Mouse (Mus musculus) T-helper 17 cell (primary cell): ENCODE measurements around the gene Stk17b.
"Not testable (repeated sequence)": the region's sequence is repeated elsewhere in the genome, so short reads cannot be mapped to it uniquely, and the experiment has no call there.

Source experiments
- in situ Hi-C, 2 experiments: fragments of 300-600 bp; cut with MboI, MseI; formaldehyde crosslinking; loops; 1 replicate in 1 of 2; 2 replicates in 1 of 2; pipeline ENCODE4 v1.15.1; 2025; ENCODE audit warnings: high pct_unique_total_duplicates in 2 of 2

Stk17b gene

DNA sequence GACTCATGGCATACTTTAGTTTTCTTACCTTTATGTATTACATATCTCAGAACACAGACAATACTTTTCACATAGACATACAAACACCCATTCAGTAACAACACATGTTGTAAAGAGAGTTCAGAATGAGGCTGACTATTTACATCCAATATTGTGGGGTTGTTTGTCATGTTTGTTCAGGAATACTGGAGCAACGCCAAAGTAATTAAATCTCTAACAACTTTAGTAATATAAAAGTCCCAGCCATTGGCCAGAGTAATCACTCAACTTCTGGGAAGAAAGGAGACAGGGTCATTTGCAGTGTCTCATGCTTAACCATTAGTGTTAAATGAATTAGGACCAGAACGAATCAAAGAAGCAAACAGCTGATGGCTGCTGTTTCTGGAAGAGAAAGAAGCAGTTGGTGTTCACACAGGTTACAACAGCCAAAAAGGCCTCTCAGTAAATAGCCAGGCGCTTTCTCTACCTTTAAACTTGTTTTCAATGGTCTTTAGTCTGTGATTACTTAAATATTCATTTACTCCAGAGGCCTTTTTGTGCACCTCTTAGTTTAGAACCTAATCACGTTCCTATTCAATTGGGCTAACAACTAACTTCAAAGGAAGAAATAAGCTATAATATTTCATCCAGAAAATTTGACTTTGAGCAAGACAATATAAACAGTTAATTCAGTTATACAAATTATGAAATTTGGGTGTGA is 44.8 kb downstream of the Stk17b start:
- in situ Hi-C loops = not testable (repeated sequence)

DNA sequence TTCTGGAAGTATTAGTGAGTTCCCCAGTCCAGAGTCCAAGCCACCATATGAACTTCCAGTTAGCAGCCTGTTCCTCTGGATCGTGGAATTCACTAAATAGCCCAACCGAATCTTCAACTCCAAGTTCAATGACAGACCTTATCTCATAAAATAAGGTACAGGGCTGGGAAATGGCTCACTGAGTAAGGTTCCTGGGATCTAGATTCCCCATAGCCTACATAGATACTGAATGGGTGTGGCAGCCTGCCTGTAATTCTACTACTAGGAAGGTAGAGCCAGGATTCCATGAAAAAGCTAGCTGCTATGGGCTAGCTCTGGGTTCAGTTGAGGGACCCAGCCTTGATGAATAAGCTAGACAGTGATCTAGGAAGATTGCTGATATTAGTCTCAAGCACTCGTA is 48.4 kb downstream of the Stk17b start:
- in situ Hi-C loops = loop anchor here in 1 of 2 experiments (5.0 kb wide), 1 partner anchor 981 kb away; no protein-coding TSS in a partner anchor

DNA sequence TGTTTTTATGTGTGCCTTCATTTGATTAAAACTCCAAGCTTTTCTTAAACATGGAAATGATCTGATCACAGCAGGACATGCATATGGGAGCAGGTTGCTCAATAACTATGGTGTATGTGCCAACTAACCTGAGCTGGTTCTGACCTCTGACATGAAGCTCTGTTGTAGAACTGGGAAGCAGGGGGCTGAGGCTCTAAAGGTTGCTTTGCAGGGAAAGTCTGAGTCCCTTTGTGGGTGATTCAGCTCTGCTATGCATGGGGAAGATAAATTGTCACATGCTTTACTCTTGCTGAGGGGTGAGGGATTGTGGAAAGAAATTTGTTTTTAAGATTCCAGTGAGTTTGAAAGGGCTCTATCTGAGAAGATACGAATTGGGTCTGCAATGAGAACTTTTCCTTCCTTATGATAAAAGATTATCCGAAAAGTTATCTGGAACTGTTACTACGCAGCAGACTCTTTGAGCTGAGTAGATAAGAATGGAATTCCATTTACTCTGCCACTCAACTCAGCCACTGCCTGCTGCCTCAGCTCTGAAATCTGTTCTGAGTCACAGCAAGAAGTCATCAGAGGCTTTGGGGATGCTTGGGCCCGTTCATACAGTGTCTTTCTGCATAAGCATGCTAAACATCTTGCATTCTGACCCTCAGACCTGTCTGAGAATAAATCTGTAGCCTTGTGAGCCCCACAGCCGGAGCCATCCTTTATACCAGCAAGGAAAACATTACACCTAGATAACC is 56.4 kb downstream of the Stk17b start:
- in situ Hi-C loops = loop anchor here (5.0 to 10.0 kb wide), 2 partner anchors 164 to 456 kb away; no protein-coding TSS in a partner anchor

DNA sequence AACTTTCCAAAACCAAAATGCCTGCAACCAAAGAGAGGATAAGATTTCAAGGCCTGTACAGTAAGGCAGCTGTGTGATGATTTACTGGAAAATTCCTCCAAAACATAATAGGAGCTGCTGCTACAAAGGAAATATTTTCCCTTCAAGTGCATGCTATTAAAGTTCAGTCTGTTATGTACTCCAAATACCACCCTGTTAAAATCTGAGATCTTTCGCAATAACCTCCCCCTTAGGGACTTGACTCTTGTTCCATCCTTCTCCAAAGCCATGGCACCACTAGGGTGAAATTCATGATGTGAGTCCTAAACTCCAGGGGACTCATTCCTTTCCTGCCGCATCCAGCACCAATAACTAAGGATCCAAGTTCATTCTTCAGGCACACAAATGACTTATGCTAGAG is 58.1 kb downstream of the Stk17b start:
- in situ Hi-C loops = loop anchor here (5.0 to 10.0 kb wide), 2 partner anchors 165 to 458 kb away; no protein-coding TSS in a partner anchor

DNA sequence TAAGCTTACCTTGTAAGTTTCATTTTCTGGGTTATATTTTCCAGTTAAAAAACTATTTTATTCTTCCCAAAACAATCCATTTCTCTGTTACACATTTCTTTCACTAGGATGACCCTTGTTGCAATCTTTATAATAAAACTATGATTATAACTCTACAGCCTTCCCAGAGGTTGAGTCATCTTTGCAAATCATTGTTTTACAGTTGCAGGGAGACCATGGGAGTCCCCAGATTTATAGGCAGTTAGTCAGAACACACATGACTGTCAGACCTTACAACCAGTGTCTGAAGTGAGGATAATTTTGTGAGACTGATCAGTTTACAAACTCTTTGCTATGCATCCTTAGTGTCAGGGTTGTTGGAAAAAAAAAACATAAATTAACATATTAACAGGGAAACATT is 63.7 kb downstream of the Stk17b start:
- in situ Hi-C loops = loop anchor here in 1 of 2 experiments (10.0 kb wide), 1 partner anchor 463 kb away; no protein-coding TSS in a partner anchor

DNA sequence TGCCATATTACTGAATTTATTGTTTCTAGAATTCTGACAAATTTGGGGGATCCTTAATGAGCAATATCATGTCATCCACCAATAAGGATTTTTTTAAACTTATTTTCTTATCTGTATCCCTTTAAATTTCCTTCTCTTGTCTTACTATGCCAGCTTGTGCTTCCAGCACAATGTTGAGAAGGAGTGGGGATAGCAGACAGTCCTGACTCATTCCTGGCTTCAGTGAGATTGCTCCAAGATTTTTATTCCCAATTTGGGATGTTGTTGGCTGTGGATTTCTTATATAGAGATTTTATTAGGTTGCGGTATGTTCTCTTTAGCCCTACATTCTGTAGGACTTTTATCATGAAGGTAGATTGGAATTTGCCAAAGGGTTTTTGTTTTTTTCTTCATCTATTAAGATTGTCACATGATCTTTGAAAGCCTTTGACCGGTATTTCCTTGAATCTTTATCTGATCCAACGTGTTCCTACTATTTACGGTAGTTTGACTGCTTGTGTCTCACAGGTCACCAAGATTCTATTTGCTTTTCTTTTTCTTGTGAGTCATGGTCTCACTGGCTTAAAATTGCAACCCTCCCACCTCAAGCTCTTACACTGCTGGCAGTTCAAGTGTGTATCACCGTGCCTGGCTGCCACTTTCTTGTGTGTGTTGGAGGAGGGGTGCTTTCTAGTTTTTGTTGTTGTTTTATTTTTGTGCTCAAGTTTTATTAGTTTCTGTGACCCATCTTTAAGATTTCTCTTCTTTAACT is 64.2 kb downstream of the Stk17b start:
- in situ Hi-C loops = loop anchor here in 1 of 2 experiments (10.0 kb wide), 1 partner anchor 464 kb away; no protein-coding TSS in a partner anchor

DNA sequence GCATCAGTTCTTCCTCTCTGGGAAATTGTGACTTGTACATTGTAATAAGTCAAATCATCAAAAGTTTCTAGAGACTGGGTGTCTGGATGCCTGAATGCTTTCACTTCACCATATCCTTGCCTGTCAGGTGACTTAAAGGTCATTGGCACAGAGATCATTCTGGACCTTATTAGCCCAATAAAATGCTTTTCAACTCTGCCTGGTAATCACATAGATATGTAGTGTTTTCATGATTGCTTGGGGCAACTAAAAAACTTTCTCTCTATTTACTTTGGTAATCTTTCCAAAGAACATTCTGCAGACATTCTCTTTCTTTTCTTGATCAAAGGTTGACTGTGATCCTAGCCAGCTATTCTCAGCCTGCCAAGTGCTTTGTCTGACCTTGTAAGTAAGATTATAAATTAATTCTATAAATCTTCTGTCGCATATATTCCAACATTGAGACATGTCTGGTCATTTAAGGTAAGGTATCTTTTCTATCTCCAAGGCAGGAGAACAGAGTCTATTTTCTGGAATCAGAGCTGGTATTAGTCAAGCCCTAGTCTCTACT is 69.0 kb downstream of the Stk17b start:
- in situ Hi-C loops = loop anchor here (5.0 kb wide), 3 partner anchors 46 to 176 kb away; no protein-coding TSS in a partner anchor

DNA sequence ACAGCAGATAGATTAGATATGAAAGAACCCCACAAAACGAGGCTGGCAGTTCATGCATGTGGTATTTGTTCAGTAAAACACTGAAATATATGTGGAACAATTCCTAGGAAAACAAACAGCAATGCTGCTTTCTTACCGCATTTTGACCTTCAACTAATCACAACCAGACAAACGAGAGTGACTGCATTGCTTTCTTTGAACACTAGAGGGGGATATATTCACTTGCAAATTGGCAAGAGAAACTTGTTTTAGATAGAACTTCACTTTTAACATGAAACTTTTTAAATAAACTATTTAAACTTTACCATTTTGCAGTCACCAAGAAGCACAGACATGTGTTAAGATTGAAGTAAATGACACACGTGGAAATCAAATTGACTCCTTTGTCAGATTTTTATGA is 69.6 kb downstream of the Stk17b start:
- in situ Hi-C loops = loop anchor here (5.0 kb wide), 3 partner anchors 47 to 177 kb away; no protein-coding TSS in a partner anchor

DNA sequence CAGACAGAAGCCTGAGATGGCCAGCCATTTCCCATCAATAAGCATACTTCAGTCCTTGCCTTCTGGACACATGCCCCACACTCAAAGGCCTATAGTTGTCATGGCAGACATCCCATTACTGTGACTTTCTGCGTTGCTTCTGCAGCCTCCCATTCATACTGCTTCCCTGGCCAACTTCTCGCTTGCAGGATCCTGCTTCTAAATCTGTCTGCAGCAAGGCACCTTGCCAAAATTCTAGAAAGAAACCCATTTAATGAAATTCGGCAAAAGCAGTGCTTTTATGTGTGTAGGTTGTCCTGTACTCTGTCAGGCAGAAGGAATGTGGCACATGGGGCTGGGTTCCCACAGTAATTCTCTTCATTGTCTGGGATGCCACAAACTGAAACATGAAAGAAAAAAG is 71.6 kb downstream of the Stk17b start:
- in situ Hi-C loops = not testable (repeated sequence)

DNA sequence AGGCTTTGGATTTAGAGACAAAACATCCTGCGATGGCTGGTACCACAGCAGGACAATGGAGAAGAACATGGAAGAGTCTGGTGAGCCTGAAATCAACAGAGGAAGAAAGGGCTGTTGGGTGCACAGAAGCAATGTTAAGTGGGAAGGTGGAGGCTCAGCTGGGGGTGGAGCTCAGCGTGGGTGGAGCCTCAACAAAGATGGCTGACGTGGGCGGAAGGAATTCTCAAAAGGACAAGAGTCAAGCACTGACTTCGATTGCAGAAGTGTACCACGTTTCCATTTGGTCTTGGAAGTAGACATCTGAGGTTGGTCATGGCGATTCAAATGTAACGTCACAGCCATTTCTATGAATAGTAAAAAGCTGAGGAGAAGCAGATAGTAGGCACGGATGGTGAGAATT is 74.0 kb downstream of the Stk17b start:
- in situ Hi-C loops = no loop called here

DNA sequence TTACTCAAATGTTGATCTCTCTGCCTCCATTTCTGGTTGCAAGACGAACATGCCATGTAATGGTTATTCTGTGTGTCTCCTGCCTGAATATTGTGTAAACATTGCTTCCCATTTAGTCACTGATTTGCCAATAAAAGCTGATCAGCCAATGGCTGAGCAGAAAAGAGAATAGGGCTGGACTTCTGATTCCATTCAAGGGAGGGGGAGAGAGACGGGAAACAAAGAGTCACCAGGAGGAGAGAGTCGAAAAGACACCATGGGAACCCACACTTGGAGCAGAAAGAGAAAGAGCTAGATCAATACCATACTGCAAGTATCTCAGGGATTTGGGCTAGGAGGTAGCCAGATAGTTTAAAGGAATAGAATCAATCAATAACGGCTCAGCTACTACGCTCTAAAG is 75.4 kb downstream of the Stk17b start:
- in situ Hi-C loops = not testable (repeated sequence)

DNA sequence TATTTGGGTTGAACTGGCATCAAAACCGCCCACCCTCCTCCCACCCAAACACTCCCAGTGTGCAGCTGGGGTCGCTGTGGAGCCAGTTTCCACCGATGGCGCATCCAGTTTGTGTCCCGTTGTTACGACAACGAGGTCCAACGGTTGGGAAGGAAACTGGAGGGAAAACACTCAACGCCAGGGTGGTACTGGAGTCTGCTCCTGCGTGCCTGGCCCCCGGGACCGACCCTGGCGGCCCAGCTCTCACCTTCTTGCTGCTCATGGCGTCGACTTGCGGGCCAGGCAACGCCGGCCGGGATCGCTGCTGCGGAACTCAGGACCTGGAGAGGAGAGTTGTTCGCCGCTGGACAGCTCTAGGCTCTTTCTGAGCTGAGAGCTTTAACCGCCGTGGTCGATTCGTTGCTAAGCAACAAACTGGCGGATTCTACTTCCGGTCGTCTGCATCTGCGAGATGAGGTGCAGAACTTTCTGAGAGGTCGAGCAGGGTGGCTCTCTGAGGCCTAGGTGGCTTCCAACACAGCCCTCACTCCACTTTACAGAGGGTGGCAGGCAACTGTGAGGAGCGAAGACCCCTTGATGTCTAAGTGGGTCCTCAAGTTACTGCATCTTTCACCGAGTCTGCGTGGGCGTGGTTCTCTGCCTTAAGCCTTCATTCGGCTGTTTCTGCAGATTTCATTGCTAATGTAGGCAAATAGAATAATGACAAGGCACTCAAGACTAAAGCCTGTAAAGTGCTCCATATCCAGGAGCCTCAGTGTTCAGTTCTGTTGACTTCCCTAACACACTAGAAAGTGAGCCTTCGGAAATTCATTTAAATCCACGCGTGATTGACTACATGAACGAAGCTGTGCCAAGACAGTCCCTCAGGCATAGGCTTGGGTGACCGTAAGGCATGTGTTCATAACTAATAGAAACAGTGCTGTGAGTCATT is 78.3 kb downstream of the Stk17b start, which contains the start of gene Dnah7a:
TSS of gene Dnah7a (minus strand) at position 354 of the 931 bp plus-strand sequence.
- in situ Hi-C loops = no loop called here
